Mouse (Mus musculus): ENCODE results near the gene Dpm2. TPM values are rescaled to one million over a fixed set of nuclear protein-coding genes. Genes with fewer than 3 reads are reported as not detected.

Dpm2 gene
- polyA plus RNA-seq, 1 experiment, result 10.0 TPM

GRCm38 (mm10) chr2:32591249-32591648, 20.6 kb downstream of the Dpm2 start:
- TF ChIP-seq FLI1 (IDR thresholded peaks at IDR 0.05; ENCODE audit: low read length) (no peak), GATA1 (IDR thresholded peaks at IDR 0.05; ENCODE audit: borderline replicate concordance, low read length) (no peak)
- Histone ChIP-seq H3K36me3 (replicated peaks; ENCODE audit: low read length) (peaks cover 69% of the 10 kb centered on the region), H3K4me3 (replicated peaks) (no peak overlapping the region), H3K27me3 (replicated peaks) (no peaks in the 10 kb centered on the region), H3K9me3 (no peaks in the 10 kb centered on the region), H3K4me1 (peaks cover 43% of the 10 kb centered on the region)

- Histone ChIP-seq H3K27me3 (replicated peaks) (no peaks in the 10 kb centered on the region), H3K4me3 (replicated peaks) (no peak overlapping the region), H3K9me3 (no peaks in the 10 kb centered on the region), H3K4me1 (peaks cover 27% of the 10 kb centered on the region), H3K36me3 (replicated peaks; ENCODE audit: low read length) (peaks cover 85% of the 10 kb centered on the region)
- no peak for TF ChIP-seq GATA1 (IDR thresholded peaks at IDR 0.05; ENCODE audit: borderline replicate concordance, low read length)
- no peak for TF ChIP-seq FLI1 (IDR thresholded peaks at IDR 0.05; ENCODE audit: low read length)
Measured at GRCm38 (mm10) chr2:32596725-32597124, 26.1 kb downstream of the Dpm2 start.

GRCm38 (mm10) chr2:32597248-32597647, 26.6 kb downstream of the Dpm2 start:
- H3K4me1 ChIP-seq, result peaks cover 33% of the 10 kb centered on the region
- no peak overlapping the region for H3K4me3 ChIP-seq (replicated peaks)
- no peak for TF ChIP-seq FLI1 (IDR thresholded peaks at IDR 0.05; ENCODE audit: low read length)
- no peak for TF ChIP-seq GATA1 (IDR thresholded peaks at IDR 0.05; ENCODE audit: borderline replicate concordance, low read length)
- peaks cover 80% of the 10 kb centered on the region for H3K36me3 ChIP-seq (replicated peaks; ENCODE audit: low read length)
- H3K9me3 ChIP-seq, result no peaks in the 10 kb centered on the region
- no peaks in the 10 kb centered on the region for H3K27me3 ChIP-seq (replicated peaks)

GRCm38 (mm10) chr2:32597699-32598098, 27.0 kb downstream of the Dpm2 start:
- H3K27me3 ChIP-seq (replicated peaks), result no peaks in the 10 kb centered on the region
- H3K4me3 ChIP-seq (replicated peaks), result no peak overlapping the region
- H3K36me3 ChIP-seq (replicated peaks; ENCODE audit: low read length), result peaks cover 76% of the 10 kb centered on the region
- H3K4me1 ChIP-seq, result peaks cover 37% of the 10 kb centered on the region
- TF ChIP-seq GATA1 (IDR thresholded peaks at IDR 0.05; ENCODE audit: borderline replicate concordance, low read length) (no peak), FLI1 (IDR thresholded peaks at IDR 0.05; ENCODE audit: low read length) (no peak)
- no peaks in the 10 kb centered on the region for H3K9me3 ChIP-seq

GRCm38 (mm10) chr2:32598506-32598905, 27.8 kb downstream of the Dpm2 start:
- Histone ChIP-seq H3K27me3 (replicated peaks) (no peaks in the 10 kb centered on the region), H3K9me3 (no peaks in the 10 kb centered on the region), H3K4me1 (peaks cover 39% of the 10 kb centered on the region), H3K4me3 (replicated peaks) (no peak overlapping the region), H3K36me3 (replicated peaks; ENCODE audit: low read length) (peaks cover 68% of the 10 kb centered on the region)
- no peak for TF ChIP-seq FLI1 (IDR thresholded peaks at IDR 0.05; ENCODE audit: low read length)
- TF ChIP-seq GATA1 (IDR thresholded peaks at IDR 0.05; ENCODE audit: borderline replicate concordance, low read length), result no peak

- no peak within 1 kb of the TSS for H3K4me3 ChIP-seq (replicated peaks)
- no peaks in the 10 kb centered on the region for H3K27me3 ChIP-seq (replicated peaks)
- peaks cover 41% of the 10 kb centered on the region for H3K4me1 ChIP-seq
- H3K9me3 ChIP-seq, result no peaks in the 10 kb centered on the region
- TF ChIP-seq GATA1 (IDR thresholded peaks at IDR 0.05; ENCODE audit: borderline replicate concordance, low read length) (no peak), FLI1 (IDR thresholded peaks at IDR 0.05; ENCODE audit: low read length) (no peak)
- peaks cover 59% of the 10 kb centered on the region for H3K36me3 ChIP-seq (replicated peaks; ENCODE audit: low read length)
Measured at GRCm38 (mm10) chr2:32599409-32599808, 28.8 kb downstream of the Dpm2 start, which contains the start of gene St6galnac6. TSS of gene St6galnac6 (plus strand) at chr2:32599709.

- Histone ChIP-seq H3K4me3 (replicated peaks) (no peak overlapping the region), H3K4me1 (peaks cover 57% of the 10 kb centered on the region), H3K27me3 (replicated peaks) (no peaks in the 10 kb centered on the region), H3K9me3 (no peaks in the 10 kb centered on the region), H3K36me3 (replicated peaks; ENCODE audit: low read length) (peaks cover 37% of the 10 kb centered on the region)
- TF ChIP-seq GATA1 (IDR thresholded peaks at IDR 0.05; ENCODE audit: borderline replicate concordance, low read length) (no peak), FLI1 (IDR thresholded peaks at IDR 0.05; ENCODE audit: low read length) (no peak)
Measured at GRCm38 (mm10) chr2:32601417-32602065, 30.9 kb downstream of the Dpm2 start.

GRCm38 (mm10) chr2:32602600-32603054, 32.0 kb downstream of the Dpm2 start:
- Histone ChIP-seq H3K4me3 (replicated peaks) (peak overlapping the region; percentile 89), H3K36me3 (replicated peaks; ENCODE audit: low read length) (peaks cover 26% of the 10 kb centered on the region), H3K27me3 (replicated peaks) (no peaks in the 10 kb centered on the region), H3K9me3 (no peaks in the 10 kb centered on the region), H3K4me1 (peaks cover 65% of the 10 kb centered on the region)
- TF ChIP-seq FLI1 (IDR thresholded peaks at IDR 0.05; ENCODE audit: low read length), result no peak
- no peak for TF ChIP-seq GATA1 (IDR thresholded peaks at IDR 0.05; ENCODE audit: borderline replicate concordance, low read length)

GRCm38 (mm10) chr2:32604631-32605030, 34.0 kb downstream of the Dpm2 start:
- Histone ChIP-seq H3K36me3 (replicated peaks; ENCODE audit: low read length) (peaks cover 10% of the 10 kb centered on the region), H3K4me1 (peaks cover 80% of the 10 kb centered on the region), H3K9me3 (no peaks in the 10 kb centered on the region), H3K27me3 (replicated peaks) (no peaks in the 10 kb centered on the region), H3K4me3 (replicated peaks) (peak overlapping the region; percentile 42)
- TF ChIP-seq FLI1 (IDR thresholded peaks at IDR 0.05; ENCODE audit: low read length) (no peak), GATA1 (IDR thresholded peaks at IDR 0.05; ENCODE audit: borderline replicate concordance, low read length) (no peak)
